Mouse (Mus musculus): Measurements from ENCODE around the gene Man2a1.

GRCm38 (mm10) chr17:64668504-64668903 is 68.0 kb downstream of the Man2a1 start:
- TF ChIP-seq CTCF (IDR thresholded peaks at IDR 0.05; ENCODE audit: borderline replicate concordance, control insufficient read depth, extremely low read depth, insufficient read depth, low read length, poor library complexity) (no peak), POLR2A (IDR thresholded peaks at IDR 0.05; ENCODE audit: control insufficient read depth, extremely low read depth, insufficient read depth, low read length, poor library complexity) (no peak)
